Mouse (Mus musculus): ENCODE data around the gene 5730522E02Rik.

5730522E02Rik gene

GRCm38 (mm10) chr11:26125923-26126322 is 84.6 kb downstream of the 5730522E02Rik start:
- no peak for DNase-seq

DNA sequence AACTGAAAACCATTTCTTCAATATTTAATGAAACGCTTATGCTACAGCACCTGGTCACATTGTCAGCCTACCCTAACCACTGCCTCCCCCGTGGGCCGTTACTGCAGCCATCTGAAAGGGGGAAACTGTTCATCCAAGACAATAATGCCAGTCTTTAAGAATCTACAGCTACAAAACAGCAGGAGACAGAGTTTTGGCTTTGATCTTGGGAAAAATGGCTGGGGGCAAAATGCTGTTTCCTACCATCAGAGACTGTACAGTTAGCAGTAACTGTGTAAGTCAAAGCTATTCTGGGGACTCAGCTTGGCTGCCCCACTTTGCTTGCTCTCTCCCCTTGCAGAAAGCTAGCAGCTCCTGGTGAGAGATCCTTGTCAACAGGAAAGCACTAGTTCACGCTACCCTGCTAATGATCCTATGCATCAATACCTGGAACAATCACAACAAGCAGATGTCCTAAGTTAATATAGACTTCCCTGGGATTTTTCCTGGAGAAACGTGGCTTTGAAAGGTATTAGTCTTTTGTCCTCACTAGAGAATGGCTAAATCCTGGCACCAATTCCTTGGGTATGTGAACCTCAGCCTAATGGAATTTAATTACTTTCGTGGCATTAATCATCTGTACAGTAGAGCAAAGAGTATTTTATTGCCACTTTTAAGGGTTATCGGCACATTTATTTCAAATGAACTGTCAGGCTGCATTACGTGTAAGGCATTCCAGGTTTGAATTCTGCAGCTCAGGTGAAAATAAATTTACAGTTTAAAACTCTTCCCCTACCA is 89.6 kb downstream of the 5730522E02Rik start:
- no peak for DNase-seq

GRCm38 (mm10) chr11:26117651-26118050 is 92.9 kb downstream of the 5730522E02Rik start:
- DNase-seq = no peak

GRCm38 (mm10) chr11:26112206-26112605 is 98.4 kb downstream of the 5730522E02Rik start:
- DNase-seq = no peak

- DNase-seq = no peak
Observed at GRCm38 (mm10) chr11:26108647-26109046, 101.9 kb downstream of the 5730522E02Rik start.

GRCm38 (mm10) chr11:26104680-26105079 is 105.9 kb downstream of the 5730522E02Rik start:
- no peak for DNase-seq

- no peak for DNase-seq
Observed at GRCm38 (mm10) chr11:26103698-26104097, 106.9 kb downstream of the 5730522E02Rik start.

DNA sequence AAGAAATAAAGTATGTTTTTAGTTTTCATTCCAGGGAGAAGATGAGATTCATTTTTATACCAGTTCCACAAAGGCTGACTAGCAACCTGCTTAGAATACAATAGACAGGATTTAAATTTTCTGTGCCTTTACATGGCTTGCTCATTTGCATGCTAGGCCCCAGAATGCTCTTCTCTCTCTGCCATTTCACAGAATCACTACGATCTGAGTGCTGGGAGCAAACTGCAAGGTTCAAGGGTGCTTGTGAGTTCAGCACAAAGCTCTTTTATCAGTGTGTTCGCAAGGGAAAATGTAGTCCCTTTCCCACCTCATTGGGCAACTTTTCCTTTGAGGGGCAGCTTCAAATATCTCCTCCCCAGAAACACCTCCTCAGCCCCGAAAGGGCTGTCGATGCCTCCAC is 107.7 kb downstream of the 5730522E02Rik start:
- no peak for DNase-seq

DNA sequence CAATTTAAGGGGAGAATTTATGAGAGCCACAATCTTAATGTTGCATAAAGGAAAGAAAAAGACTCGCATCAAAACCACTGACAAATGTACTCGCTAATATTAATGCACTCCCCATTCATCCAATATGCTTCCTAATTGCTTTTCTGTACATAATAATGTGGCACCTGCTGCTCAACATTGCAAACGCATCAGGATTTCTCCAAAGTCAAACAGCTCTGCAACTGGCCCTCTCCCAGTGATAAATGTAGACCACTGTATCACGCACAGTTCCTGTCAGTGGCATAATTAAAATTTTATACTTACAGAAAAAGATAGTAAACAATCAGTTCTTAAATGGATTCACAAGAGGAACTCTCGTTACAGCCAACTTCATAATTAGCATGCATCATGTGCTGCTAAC is 110.5 kb downstream of the 5730522E02Rik start:
- DNase-seq = no peak

GRCm38 (mm10) chr11:26098933-26099332 is 111.6 kb downstream of the 5730522E02Rik start:
- DNase-seq = no peak

GRCm38 (mm10) chr11:26096095-26096494 is 114.5 kb downstream of the 5730522E02Rik start:
- no peak for DNase-seq

- DNase-seq = no peak
Observed at GRCm38 (mm10) chr11:26088993-26089392, 121.6 kb downstream of the 5730522E02Rik start.

GRCm38 (mm10) chr11:26086679-26087078 is 123.9 kb downstream of the 5730522E02Rik start:
- DNase-seq = no peak

DNA sequence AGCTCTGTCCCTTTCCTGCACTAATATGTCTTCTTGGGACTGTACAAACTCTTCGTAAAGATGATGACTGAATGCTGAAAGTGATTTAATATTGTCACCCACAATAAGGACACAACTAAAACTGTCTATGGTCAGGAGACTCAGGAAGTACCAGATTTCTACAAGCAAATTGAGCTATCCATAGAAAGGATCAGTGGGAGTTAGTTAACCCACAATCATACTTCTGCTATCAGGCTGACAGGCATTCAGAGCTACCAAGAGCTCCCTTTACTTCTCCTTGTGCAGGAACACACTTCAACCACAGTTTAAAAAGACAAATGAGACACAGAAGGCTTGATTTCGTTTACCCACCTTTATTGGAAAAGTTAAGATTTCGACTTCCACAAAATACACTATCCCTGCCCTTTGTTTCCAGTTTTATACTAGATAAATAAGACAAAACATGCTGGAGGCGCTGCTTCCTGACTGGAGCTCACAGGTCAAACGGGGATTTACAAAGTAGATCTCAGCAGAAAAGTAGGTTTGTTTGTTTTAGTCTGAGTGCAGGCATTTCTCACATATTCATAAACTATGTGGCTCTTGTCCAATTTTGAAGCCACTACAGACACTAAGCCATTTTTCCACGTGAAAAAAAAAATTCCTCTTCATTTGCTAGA is 125.1 kb downstream of the 5730522E02Rik start:
- no peak for DNase-seq

GRCm38 (mm10) chr11:26076335-26076734 is 134.2 kb downstream of the 5730522E02Rik start:
- DNase-seq = no peak

- no peak for DNase-seq
Observed at GRCm38 (mm10) chr11:26075536-26075935, 135.0 kb downstream of the 5730522E02Rik start.

DNA sequence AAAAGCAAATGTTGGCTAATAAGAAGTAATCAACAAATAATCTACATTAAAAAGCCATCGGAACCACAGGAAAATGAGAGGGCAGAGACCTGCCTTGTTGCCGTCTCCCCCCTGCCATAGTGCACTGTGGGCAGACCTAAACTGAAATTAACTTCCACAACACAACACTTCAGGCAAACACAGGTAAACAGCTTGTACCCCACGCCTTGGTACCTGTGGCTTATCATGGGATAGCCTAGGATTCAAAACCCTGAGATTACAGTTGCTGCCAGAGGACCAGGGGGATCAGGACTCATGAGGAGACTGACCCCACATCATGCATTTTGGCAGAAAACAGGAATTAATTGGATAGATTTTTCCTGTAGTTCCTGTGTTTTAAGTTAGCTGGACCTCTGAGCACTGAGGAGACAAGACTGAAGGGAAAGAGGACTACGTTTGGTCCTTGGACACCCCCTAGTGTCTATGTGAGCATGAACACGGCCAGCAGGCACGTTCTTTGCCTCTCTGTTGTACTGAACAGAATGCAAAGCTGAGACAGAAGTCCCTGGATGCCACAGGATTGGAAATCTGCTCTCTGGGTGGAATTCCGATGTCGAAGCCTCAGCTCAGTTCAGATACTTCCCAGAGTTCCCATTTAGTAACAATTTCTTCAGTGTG is 136.8 kb downstream of the 5730522E02Rik start:
- DNase-seq = peak; percentile 35

- DNase-seq = no peak
Observed at GRCm38 (mm10) chr11:26072101-26072500, 138.5 kb downstream of the 5730522E02Rik start.

- DNase-seq = no peak
Observed at GRCm38 (mm10) chr11:26063252-26063651, 147.3 kb downstream of the 5730522E02Rik start.

GRCm38 (mm10) chr11:26061471-26062137 is 149.0 kb downstream of the 5730522E02Rik start:
- no peak for DNase-seq

- DNase-seq = no peak
Observed at GRCm38 (mm10) chr11:26013527-26013926, 197.0 kb downstream of the 5730522E02Rik start.

DNA sequence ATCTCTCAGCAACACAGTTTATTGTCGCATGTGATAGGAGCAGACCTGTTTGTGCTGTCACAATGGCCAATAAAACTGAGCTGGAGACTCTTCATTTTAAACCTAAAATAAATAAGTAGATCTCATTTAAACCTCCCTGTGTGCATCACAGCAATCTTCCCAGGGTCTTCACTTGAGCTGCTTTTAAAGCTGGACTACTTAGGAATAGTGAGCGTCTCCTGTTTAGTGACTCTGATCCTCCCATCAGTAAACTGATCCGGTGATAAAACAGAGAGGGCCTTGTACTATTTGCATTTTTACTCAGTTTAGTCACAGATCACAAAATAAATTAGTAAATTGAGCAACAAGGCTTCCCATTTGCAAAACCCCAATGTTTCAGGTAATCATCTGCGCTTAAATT is 206.5 kb downstream of the 5730522E02Rik start:
- no peak for DNase-seq

GRCm38 (mm10) chr11:25999738-26000137 is 210.8 kb downstream of the 5730522E02Rik start:
- DNase-seq = no peak

Measured in heart, adult 11 months (tissue).